Mouse (Mus musculus) kidney, embryonic 15.5 days (tissue): ENCODE results near the gene Zkscan1. TPM values are rescaled to one million over a fixed set of nuclear protein-coding genes. Genes with fewer than 3 reads are reported as not detected.
"Not testable (repeated sequence)": the region's sequence is repeated elsewhere in the genome, so short reads cannot be mapped to it uniquely, and the experiment has no call there.

Source experiments
- ATAC-seq: fragments of 200-750 bp; cut with Nextera tagmentation; replicated peaks from 2 replicates; pipeline ENCODE4 v1.8.0; 2017; ENCODE audit warnings: moderate TSS enrichment; ENCODE audit not compliant: low FRiP score
- H3K27ac ChIP-seq: fragments of 300-500 bp; sonication (generic); 2 replicates; pipeline ENCODE4 v1.5.1; 2015; ENCODE audit warnings: mild to moderate bottlenecking, inconsistent platforms
- H3K27me3 ChIP-seq: fragments of 300-500 bp; sonication (generic); 2 replicates; pipeline ENCODE4 v1.6.1; 2015; ENCODE audit warnings: inconsistent platforms
- H3K36me3 ChIP-seq: fragments of 300-500 bp; sonication (generic); 2 replicates; pipeline ENCODE4 v1.6.1; 2015; ENCODE audit warnings: inconsistent platforms
- H3K4me1 ChIP-seq: fragments of 300-500 bp; sonication (generic); 2 replicates; pipeline ENCODE4 v1.6.1; 2015; ENCODE audit warnings: inconsistent platforms
- H3K4me2 ChIP-seq: fragments of 300-500 bp; sonication (generic); 2 replicates; pipeline ENCODE4 v1.6.1; 2015; ENCODE audit warnings: moderate library complexity, mild to moderate bottlenecking, inconsistent platforms
- H3K4me3 ChIP-seq: fragments of 300-500 bp; sonication (generic); replicated peaks from 2 replicates; pipeline ENCODE4 v1.5.1; 2015; ENCODE audit warnings: mild to moderate bottlenecking, inconsistent platforms
- H3K9ac ChIP-seq: fragments of 300-500 bp; sonication (generic); 2 replicates; pipeline ENCODE4 v1.6.1; 2015; ENCODE audit warnings: mild to moderate bottlenecking, inconsistent platforms
- H3K9me3 ChIP-seq: fragments of 300-500 bp; sonication (generic); replicated peaks from 2 replicates; pipeline ENCODE4 v1.6.1; 2016; ENCODE audit warnings: inconsistent platforms
- WGBS: fragments of 180-500 bp; shearing (Covaris S2); methylation state at CpG from one replicate; pipeline ENCODE4 v1.1.7; 2015; ENCODE audit warnings: mixed read lengths; 5-methylcytosine and 5-hydroxymethylcytosine counted together
- polyA plus RNA-seq: library from polyadenylated mRNA; unstranded; fragments of >200 nt; fragmentation: Nextera tagmentation; extraction: Ambion mirVana; gene quantifications from 2 replicates; pipeline ENCODE4 v1.2.1, GENCODE M21; 2015

The Zkscan1 gene
- polyA plus RNA-seq, 1 experiment from 2014 or later, result 23.5 TPM

DNA sequence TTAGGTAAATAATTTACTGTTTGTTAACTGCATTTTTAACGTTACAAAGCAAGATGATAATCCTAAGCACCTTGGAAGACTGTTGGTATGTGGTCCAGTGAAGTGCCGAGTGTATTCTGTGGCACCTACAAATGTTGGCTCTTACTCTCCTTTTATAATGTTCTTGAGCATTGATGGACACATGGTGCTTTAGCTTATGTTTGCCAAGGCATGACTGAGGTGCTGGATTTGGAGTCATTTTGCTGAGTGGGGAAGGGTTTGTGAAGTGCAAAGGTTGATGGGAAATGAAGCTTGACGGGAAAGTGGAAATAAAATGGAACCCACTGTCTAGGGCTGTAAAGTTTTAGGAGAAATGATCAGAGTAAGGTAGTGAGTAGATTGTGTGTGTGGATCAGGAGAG, 3.5 kb downstream of the Zkscan1 start:
- Histone ChIP-seq H3K4me3 (no peak overlapping the region), H3K36me3 (peaks cover 25% of the 10 kb centered on the region), H3K27ac (peak overlapping the region; percentile 84), H3K27me3 (no peaks in the 10 kb centered on the region), H3K9ac (no peak overlapping the region), H3K9me3 (no peaks in the 10 kb centered on the region), H3K4me2 (peak overlapping the region; percentile 36), H3K4me1 (peaks cover 40% of the 10 kb centered on the region)
- no peak for ATAC-seq
- 71% methylated on average over 3 of the region's 3 CpGs for WGBS

DNA sequence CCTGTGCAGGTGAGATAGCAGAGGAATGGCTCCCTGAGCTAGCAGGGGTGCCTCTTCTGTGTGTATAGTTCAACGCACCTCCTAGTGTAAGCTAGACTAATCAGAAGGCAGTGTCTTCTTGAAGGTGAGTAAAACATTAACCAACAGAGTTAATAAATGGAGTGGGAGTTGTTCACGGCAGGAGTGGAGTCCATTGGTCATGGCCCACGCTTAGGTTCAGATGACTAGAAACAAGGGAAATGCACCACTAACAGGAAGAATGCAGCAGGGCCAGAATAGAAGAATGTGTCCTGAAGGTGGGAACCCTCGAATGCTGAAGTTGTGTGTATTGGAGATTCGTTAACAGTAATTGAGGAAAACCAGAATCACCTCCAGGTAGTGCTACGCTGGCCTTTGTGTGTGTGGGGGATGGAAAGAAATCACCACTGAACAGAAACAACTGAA, 4.2 kb downstream of the Zkscan1 start:
- Histone ChIP-seq H3K27ac (peak overlapping the region; percentile 84), H3K4me3 (0 out of 2 replicates have a peak overlapping the region, but pooled peaks have one; percentile 17), H3K9me3 (no peaks in the 10 kb centered on the region), H3K9ac (no peak overlapping the region), H3K4me1 (peaks cover 40% of the 10 kb centered on the region), H3K27me3 (no peaks in the 10 kb centered on the region), H3K36me3 (peaks cover 33% of the 10 kb centered on the region), H3K4me2 (peak overlapping the region; percentile 36)
- peak; percentile 81 for ATAC-seq
- WGBS, result 64% methylated on average over 6 of the region's 6 CpGs

DNA sequence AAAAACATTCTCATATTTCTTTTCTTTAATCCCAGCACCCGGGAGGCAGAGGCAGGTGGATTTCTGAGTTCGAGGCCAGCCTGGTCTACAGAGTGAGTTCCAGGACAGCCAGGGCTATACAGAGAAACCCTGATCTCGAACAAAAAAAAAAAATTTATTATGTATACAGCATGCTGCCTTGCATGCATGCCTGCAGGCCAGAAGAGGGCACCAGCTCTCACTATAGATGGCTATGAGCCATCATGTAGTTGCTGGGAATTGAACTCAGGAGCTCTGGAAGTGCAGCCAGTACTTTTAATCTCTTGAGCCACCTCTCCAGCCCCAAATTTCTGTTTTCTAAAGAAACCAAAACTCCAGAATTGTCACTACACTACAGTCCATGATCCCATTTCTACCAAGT, 5.4 kb downstream of the Zkscan1 start:
- no peaks in the 10 kb centered on the region for H3K27me3 ChIP-seq
- H3K4me3 ChIP-seq, result no peak overlapping the region
- no peaks in the 10 kb centered on the region for H3K9me3 ChIP-seq
- no peak overlapping the region for H3K4me2 ChIP-seq
- H3K9ac ChIP-seq, result no peak overlapping the region
- H3K36me3 ChIP-seq, result peaks cover 44% of the 10 kb centered on the region
- H3K27ac ChIP-seq, result 0 out of 2 replicates have a peak overlapping the region, but pooled peaks have one; percentile 23
- peaks cover 35% of the 10 kb centered on the region for H3K4me1 ChIP-seq
- ATAC-seq, result no peak
- WGBS, result 87% methylated on average over 3 of the region's 3 CpGs

DNA sequence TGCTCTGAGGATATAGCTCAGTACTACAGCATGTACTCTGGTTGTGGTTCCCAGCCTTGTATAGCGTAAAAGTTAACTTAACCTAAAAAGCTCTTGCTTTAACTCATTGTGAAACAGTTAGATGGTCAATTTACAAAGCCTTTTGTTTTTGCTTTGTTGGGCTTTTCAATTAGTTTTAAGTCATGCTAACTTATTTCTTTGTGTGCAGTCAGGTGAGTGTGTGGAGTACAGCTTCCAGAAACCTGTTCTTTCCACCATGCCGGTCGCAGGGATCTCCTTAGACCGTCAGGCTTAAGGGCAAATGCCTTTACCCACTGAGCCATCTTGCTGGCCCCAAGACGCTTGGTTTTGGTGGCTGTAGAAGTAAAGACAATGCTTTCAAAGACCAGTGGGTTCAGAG, 5.9 kb downstream of the Zkscan1 start:
- H3K27me3 ChIP-seq, result no peaks in the 10 kb centered on the region
- no peak overlapping the region for H3K27ac ChIP-seq
- H3K9me3 ChIP-seq, result no peaks in the 10 kb centered on the region
- no peak overlapping the region for H3K4me3 ChIP-seq
- no peak for ATAC-seq
- 94% methylated on average over 5 of the region's 5 CpGs for WGBS
- H3K4me2 ChIP-seq, result no peak overlapping the region
- peaks cover 35% of the 10 kb centered on the region for H3K4me1 ChIP-seq
- H3K36me3 ChIP-seq, result peaks cover 49% of the 10 kb centered on the region
- no peak overlapping the region for H3K9ac ChIP-seq

DNA sequence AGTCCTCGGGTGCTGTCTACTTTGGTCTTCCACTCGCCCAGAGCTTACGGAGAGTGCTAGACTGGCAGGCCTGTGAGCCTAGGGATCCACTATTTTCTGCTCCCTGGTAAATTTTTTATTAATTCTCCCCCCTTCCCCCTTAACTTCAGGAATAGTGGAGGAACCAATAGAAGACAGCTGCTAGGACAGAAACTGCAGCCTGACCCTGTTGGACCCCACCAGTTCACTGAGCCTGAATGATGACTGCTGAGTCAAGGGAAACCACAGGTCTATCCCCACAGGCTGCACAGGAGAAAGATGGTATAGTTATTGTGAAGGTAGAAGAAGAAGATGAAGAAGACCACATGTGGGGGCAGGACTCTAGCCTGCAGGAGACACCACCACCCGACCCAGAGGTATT, 7.9 kb downstream of the Zkscan1 start:
- Histone ChIP-seq H3K27ac (no peak overlapping the region), H3K4me2 (no peak overlapping the region), H3K9ac (no peak overlapping the region), H3K27me3 (no peaks in the 10 kb centered on the region), H3K36me3 (peaks cover 62% of the 10 kb centered on the region), H3K9me3 (no peaks in the 10 kb centered on the region), H3K4me3 (no peak overlapping the region), H3K4me1 (peaks cover 18% of the 10 kb centered on the region)
- 95% methylated on average over 4 of the region's 4 CpGs for WGBS
- no peak for ATAC-seq

DNA sequence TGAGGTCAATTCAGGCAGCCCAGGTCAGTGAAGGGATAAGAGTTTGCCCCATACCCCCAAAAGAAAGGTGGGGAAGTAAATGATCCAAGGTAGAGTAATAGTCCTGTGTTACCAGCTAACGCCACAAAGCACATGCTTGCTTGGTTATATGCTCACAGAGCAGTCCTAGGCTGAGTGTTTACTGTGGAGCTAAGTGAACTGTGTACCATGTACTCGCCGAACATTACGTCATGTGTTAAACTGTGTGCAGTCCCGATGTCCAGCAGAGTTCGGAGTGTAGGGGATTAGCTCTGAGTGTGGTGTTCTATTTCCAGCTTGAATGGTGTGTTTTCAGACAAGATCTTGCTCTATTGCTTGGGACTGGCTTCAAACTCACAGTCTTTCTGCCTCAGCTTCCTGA, 9.6 kb downstream of the Zkscan1 start:
- Histone ChIP-seq H3K27me3 (no peaks in the 10 kb centered on the region), H3K4me1 (peaks cover 5% of the 10 kb centered on the region; the same call in 1 of the 2 replicates), H3K9ac (no peak overlapping the region), H3K4me3 (no peak overlapping the region), H3K9me3 (no peaks in the 10 kb centered on the region), H3K27ac (no peak overlapping the region), H3K4me2 (no peak overlapping the region), H3K36me3 (peaks cover 71% of the 10 kb centered on the region)
- WGBS, result 93% methylated on average over 6 of the region's 6 CpGs
- no peak for ATAC-seq

DNA sequence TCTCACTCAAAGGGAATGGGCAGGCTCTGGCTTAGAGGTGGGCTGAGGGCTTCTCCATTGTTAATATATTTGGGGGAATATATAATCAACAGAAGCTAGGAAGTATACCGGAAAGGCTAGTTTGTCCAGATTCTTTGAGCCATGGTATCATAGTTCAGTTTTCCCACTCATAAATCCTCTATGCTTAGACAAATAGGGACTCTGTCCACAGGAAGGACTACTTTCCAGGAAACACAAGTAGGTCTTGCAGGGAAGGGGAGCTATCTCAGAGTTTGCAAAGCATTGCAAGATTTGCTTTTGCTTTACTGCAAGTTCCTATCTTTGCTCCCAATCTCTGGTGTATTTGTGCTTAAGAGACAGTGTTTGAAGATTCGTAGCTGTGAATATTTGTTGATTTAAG, 20.1 kb downstream of the Zkscan1 start:
- Histone ChIP-seq H3K4me3 (no peak overlapping the region), H3K9ac (no peak overlapping the region), H3K27me3 (no peaks in the 10 kb centered on the region), H3K4me2 (no peak overlapping the region), H3K36me3 (peaks cover 50% of the 10 kb centered on the region), H3K9me3 (no peaks in the 10 kb centered on the region), H3K4me1 (0 out of 2 replicates have a peak, but pooled peaks cover 6% of the 10 kb centered on the region), H3K27ac (peak overlapping the region; percentile 19; the same call in 1 of the 2 replicates)
- no peak for ATAC-seq
- WGBS, result 68% methylated on average over 2 of the region's 2 CpGs

DNA sequence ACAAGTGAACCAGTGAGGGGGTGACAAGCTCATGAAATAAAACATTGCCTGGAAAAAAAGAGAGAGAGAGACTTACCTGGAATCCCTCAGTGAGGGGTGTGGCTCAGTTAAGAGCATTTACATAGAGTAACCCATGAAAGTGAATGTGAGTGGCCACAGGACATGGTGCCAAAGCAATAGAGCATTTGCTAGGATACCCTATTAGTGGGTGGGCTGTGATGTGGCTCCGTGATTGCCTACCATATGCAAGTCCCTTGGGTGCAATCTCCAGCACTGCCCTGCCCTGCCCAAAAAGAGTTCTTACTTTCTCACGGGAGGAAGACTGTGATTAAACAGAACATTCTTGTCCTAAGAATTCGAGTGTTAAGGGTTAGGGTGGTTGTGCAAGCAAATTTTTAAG, 22.2 kb downstream of the Zkscan1 start:
- Histone ChIP-seq H3K36me3 (peaks cover 28% of the 10 kb centered on the region), H3K9me3 (no peaks in the 10 kb centered on the region), H3K4me3 (no peak overlapping the region), H3K27me3 (no peaks in the 10 kb centered on the region), H3K27ac (no peak overlapping the region), H3K4me2 (no peak overlapping the region), H3K9ac (no peak overlapping the region), H3K4me1 (0 out of 2 replicates have a peak, but pooled peaks cover 6% of the 10 kb centered on the region)
- ATAC-seq, result no peak
- 59% methylated on average over 3 of the region's 3 CpGs for WGBS

DNA sequence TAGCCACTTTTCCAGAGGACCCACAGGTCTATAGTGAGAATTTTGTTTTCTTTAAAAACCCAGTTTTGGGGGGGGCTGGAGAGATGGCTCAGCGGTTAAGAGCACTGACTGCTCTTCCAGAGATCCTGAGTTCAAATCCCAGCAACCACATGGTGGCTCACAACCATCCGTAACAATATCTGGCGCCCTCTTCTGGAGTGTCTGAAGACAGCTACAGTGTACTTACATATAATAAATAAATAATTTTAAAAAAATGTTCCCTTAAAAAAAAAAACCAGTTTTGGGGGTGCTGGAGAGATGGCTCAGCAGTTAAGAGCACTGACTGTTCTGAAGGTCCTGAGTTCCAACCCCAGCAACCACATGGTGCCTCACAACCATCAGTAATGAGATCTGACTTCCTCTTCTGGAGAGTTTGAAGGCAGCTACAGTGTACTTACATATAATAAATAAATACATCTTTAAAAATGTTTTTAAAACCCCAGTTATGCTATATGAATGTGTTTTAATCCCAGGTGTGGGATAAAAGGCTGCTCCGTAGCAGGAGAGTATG, 25.0 kb downstream of the Zkscan1 start:
- not testable (repeated sequence) for H3K27ac ChIP-seq, H3K27me3 ChIP-seq, ATAC-seq, H3K9me3 ChIP-seq, H3K36me3 ChIP-seq, H3K9ac ChIP-seq, H3K4me3 ChIP-seq, H3K4me1 ChIP-seq, H3K4me2 ChIP-seq
- WGBS, result 64% methylated on average over 4 of the region's 4 CpGs

DNA sequence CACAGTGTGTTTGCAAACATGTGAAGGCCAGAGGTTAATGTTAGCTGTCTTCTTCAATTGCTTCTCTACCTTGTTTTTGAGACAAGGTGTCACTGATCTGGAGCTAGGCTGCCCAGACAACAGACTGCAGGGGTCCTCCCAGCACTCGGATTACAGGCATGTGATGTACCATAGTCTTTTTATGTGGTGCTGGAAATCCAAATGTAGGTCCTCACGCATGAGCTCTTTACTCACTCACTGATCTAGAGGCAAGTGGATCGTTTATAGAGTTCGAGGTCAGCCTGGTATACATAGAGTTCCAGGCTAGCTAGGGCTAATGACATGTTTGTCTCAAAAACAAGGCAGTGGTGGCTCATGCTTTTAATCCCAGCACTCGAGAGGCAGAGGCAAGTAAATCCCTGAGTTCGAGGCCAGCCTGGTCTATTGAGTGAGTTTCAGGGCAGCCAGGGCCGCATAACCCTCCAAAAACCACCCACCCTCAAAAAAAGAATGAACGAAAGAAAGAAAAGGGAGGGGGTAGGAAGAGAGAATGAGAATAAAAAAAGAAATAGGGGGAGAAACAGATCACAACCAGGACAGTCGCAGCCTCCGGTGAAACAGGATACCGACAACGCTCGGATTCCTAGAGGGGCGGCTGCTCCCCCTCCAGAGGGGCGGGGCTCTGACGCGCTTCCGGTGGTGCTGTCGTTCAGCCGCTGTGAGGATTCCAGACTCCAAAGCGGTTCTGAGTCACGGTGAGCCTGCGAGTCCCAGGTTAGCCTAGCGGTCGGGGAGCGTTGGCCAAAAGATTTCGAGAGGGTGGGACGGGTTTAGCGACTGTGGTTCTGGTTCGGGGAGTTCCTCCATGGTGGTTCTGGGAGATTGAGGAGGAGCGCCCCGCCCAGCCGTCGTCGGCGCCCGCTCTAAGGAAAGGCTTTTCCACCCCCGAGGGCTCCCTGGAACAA, 31.6 kb downstream of the Zkscan1 start, which contains the start of gene Zscan21:
TSS of gene Zscan21 (plus strand) at position 649 of the 944 bp plus-strand sequence.
- no peaks in the 10 kb centered on the region for H3K27me3 ChIP-seq
- H3K4me2 ChIP-seq, result peak within 1 kb of the TSS; percentile 64
- 6% methylated on average over 38 of the region's 38 CpGs for WGBS
- peak within 1 kb of the TSS; percentile 98 for H3K27ac ChIP-seq
- H3K36me3 ChIP-seq, result peaks cover 23% of the 10 kb centered on the region
- no peaks in the 10 kb centered on the region for H3K9me3 ChIP-seq
- peak within 1 kb of the TSS; percentile 81 for H3K4me3 ChIP-seq
- ATAC-seq, result peak; percentile 97
- H3K4me1 ChIP-seq, result peaks cover 15% of the 10 kb centered on the region
- peak within 1 kb of the TSS; percentile 77 for H3K9ac ChIP-seq

DNA sequence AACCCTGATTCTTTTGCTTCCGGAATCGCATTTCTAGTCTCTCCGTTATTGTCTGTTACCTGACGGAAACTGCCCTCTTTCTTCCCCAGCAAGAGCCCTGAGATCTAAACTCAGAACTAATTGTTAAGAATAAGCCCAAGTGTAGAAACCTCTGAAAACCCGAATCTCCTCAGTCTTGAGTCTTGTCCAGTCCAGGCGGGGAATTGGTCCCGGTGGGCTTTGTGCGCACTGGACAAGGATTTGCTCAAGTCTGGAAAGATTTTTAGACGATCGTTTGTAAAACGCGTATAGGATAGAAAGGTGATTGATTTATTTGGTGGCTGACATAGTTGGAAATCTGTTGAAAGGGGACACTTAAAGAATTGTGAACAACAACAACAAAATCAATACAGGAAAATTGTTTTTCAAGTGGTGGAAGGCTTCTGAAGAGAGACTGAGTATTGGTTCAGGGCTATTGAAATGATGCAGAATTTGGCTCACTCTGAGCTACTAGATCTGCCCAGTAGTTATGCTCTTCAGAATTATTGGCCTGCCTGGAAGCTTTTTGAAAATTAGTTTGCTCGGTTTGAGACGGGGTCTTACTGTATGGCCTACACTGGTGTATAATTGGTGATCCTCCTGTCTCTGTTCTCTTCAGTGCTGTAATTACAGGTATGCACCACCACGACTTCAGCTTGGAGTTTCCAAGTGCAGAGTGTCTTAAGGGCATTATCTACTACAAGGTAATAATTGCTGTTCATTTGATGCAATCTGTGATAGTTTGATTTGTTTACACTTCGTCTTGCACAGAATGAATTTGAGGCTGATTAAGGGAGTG, 32.5 kb downstream of the Zkscan1 start:
- Histone ChIP-seq H3K4me1 (peaks cover 15% of the 10 kb centered on the region), H3K4me3 (peak overlapping the region; percentile 81), H3K9ac (peak overlapping the region; percentile 77), H3K9me3 (no peaks in the 10 kb centered on the region), H3K36me3 (peaks cover 27% of the 10 kb centered on the region), H3K27me3 (no peaks in the 10 kb centered on the region), H3K4me2 (peak overlapping the region; percentile 64), H3K27ac (peak overlapping the region; percentile 98)
- ATAC-seq, result peak; percentile 47; the same call in 1 of the 2 replicates
- 5% methylated on average over 16 of the region's 16 CpGs for WGBS
